Mouse (Mus musculus) hindbrain, embryonic 16.5 days (tissue): ENCODE measurements around the gene C1qtnf6. TPM values are rescaled to one million over a fixed set of nuclear protein-coding genes. Genes with fewer than 3 reads are reported as not detected.

Source experiments
- polyA plus RNA-seq: library from polyadenylated mRNA; unstranded; fragments of >200 nt; fragmentation: Nextera tagmentation; extraction: Ambion mirVana; gene quantifications from 2 replicates; pipeline ENCODE4 v1.2.1, GENCODE M21; 2015

The C1qtnf6 gene
- polyA plus RNA-seq, 1 experiment from 2014 or later: 9.9 TPM

Other genes starting within 250 kb of the C1qtnf6 start
- 0.06 and 0.16 TPM in 2 replicates for gene Csf2rb2, start 225.7 kb downstream of the C1qtnf6 start, polyA plus RNA-seq
- gene Csf2rb, start 205.7 kb downstream of the C1qtnf6 start, polyA plus RNA-seq: 0.44 and 0.49 TPM in 2 replicates
- gene Tex33, start 135.5 kb downstream of the C1qtnf6 start, polyA plus RNA-seq: 0.17 TPM in 1 of 2 replicates, not detected in the other
- 30.3 and 43.5 TPM in 2 replicates for gene Tst, start 125.5 kb downstream of the C1qtnf6 start, polyA plus RNA-seq
- 5.1 and 5.2 TPM in 2 replicates for gene Mpst, start 125.0 kb downstream of the C1qtnf6 start, polyA plus RNA-seq
- gene Kctd17, start 102.9 kb downstream of the C1qtnf6 start, polyA plus RNA-seq: 161 and 172 TPM in 2 replicates
- 0.29 and 0.51 TPM in 2 replicates for gene Tmprss6, start 62.8 kb downstream of the C1qtnf6 start, polyA plus RNA-seq
- gene Il2rb, start 36.1 kb downstream of the C1qtnf6 start, polyA plus RNA-seq: 0.26 and 0.37 TPM in 2 replicates
- 0.95 and 1.1 TPM in 2 replicates for gene Sstr3, start 13.3 kb upstream of the C1qtnf6 start, polyA plus RNA-seq
- 4.0 and 5.7 TPM in 2 replicates for gene Rac2, start 41.4 kb upstream of the C1qtnf6 start, polyA plus RNA-seq
- gene Cyth4, start 65.6 kb upstream of the C1qtnf6 start, polyA plus RNA-seq: 6.2 and 6.4 TPM in 2 replicates
- gene Elfn2, start 187.4 kb upstream of the C1qtnf6 start, polyA plus RNA-seq: 11.6 and 13.3 TPM in 2 replicates
- gene Mfng, start 242.1 kb upstream of the C1qtnf6 start, polyA plus RNA-seq: 19.7 and 20.1 TPM in 2 replicates